Mouse (Mus musculus) forebrain, postnatal 0 days (tissue): ENCODE results near the gene Aldob. TPM values are rescaled to one million over a fixed set of nuclear protein-coding genes. Genes with fewer than 3 reads are reported as not detected.

Experiments
- ATAC-seq: fragments of 200-750 bp; cut with Nextera tagmentation; 2 replicates; pipeline ENCODE4 v1.8.0; 2017; ENCODE audit warnings: mild to moderate bottlenecking, moderate library complexity
- DNase-seq: peaks from one replicate; pipeline ENCODE4 v3.0.0-alpha.2; 2015
- H3K27ac ChIP-seq: fragments of 300-500 bp; sonication (generic); 2 replicates; pipeline ENCODE4 v1.5.1; 2014; ENCODE audit warnings: low read depth, mild to moderate bottlenecking, antibody characterized with exemption, low read length, moderate library complexity, mixed read lengths
- H3K27me3 ChIP-seq: fragments of 300-500 bp; sonication (generic); 2 replicates; pipeline ENCODE4 v1.6.1; 2014; ENCODE audit warnings: mild to moderate bottlenecking, low read length, mixed read lengths; ENCODE audit not compliant: insufficient read depth
- H3K36me3 ChIP-seq: fragments of 300-500 bp; sonication (generic); 2 replicates; pipeline ENCODE4 v1.6.1; 2014; ENCODE audit warnings: mild to moderate bottlenecking, moderate library complexity; ENCODE audit not compliant: insufficient read depth
- H3K4me1 ChIP-seq: fragments of 300-500 bp; sonication (generic); 2 replicates; pipeline ENCODE4 v1.6.1; 2014; ENCODE audit warnings: antibody characterized with exemption; ENCODE audit not compliant: insufficient read depth
- H3K4me2 ChIP-seq: fragments of 300-500 bp; sonication (generic); 2 replicates; pipeline ENCODE4 v1.6.1; 2014; ENCODE audit warnings: low read depth, mild to moderate bottlenecking, moderate library complexity
- H3K4me3 ChIP-seq: fragments of 300-500 bp; sonication (generic); 2 replicates; pipeline ENCODE4 v1.5.1; 2014; ENCODE audit warnings: low read depth, low read length, mixed read lengths
- H3K9ac ChIP-seq: fragments of 300-500 bp; sonication (generic); 2 replicates; pipeline ENCODE4 v1.6.1; 2014; ENCODE audit warnings: mild to moderate bottlenecking
- H3K9me3 ChIP-seq: fragments of 300-500 bp; sonication (generic); 2 replicates; pipeline ENCODE4 v1.6.1; 2016; ENCODE audit warnings: low read length
- CTCF ChIP-seq: sonication (generic); IDR thresholded peaks from 2 replicates; pipeline ENCODE4 v1.5.1; 2016; ENCODE audit warnings: antibody characterized with exemption, control low read depth, low read depth
- WGBS: fragments of 180-500 bp; shearing (Covaris S2); extraction: QIAGEN DNeasy Blood & Tissue Kit; methylation state at CpG from one replicate; pipeline ENCODE4 v1.1.7; 2014; 5-methylcytosine and 5-hydroxymethylcytosine counted together
- polyA plus RNA-seq: library from polyadenylated mRNA; unstranded; fragments of >200 nt; fragmentation: Nextera tagmentation; extraction: Ambion mirVana; gene quantifications from 2 replicates; pipeline ENCODE4 v1.2.1, GENCODE M21; 2015
- total RNA-seq: library from RNA; depleted of rRNA; stranded (reverse); fragments of >200 nt; gene quantifications from 2 replicates; pipeline ENCODE4 v1.2.3, GENCODE M21; 2014; rRNA removed

The Aldob gene
- total RNA-seq (0.46 and 0.57 TPM in 2 replicates), polyA plus RNA-seq (0.27 and 0.39 TPM in 2 replicates)

DNA sequence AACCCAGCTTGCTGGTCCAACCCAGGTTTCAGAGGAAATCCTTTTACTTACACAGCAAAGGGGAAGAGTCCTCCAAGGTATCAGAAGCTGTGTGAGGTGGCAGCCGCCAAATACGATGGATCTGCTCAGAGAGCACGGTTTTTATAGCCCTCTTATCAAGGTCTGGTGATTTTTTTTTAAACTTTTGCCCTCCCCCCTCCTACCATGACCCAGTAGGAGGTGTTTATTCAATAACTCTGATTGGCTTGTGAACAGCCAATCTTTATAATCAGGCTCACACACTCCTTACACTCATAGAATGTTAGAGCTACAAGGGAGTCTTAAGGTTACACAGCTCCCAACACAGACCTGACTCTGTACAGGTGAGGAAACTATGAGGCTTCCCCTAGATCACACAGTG is at the start of gene Aldob:
TSS of gene Aldob (minus strand) at position 164 of the 400 bp plus-strand sequence.
- no peaks in the 10 kb centered on the region for H3K9me3 ChIP-seq
- WGBS: 69% methylated on average over 3 of the region's 3 CpGs
- H3K36me3 ChIP-seq: no peaks in the 10 kb centered on the region
- no peak within 1 kb of the TSS for H3K4me2 ChIP-seq
- no peak for TF ChIP-seq CTCF
- H3K4me1 ChIP-seq: no peaks in the 10 kb centered on the region
- no peaks in the 10 kb centered on the region for H3K27me3 ChIP-seq
- H3K4me3 ChIP-seq: no peak within 1 kb of the TSS
- H3K27ac ChIP-seq: no peak within 1 kb of the TSS
- ATAC-seq (no peak), DNase-seq (no peak)
- no peak within 1 kb of the TSS for H3K9ac ChIP-seq

DNA sequence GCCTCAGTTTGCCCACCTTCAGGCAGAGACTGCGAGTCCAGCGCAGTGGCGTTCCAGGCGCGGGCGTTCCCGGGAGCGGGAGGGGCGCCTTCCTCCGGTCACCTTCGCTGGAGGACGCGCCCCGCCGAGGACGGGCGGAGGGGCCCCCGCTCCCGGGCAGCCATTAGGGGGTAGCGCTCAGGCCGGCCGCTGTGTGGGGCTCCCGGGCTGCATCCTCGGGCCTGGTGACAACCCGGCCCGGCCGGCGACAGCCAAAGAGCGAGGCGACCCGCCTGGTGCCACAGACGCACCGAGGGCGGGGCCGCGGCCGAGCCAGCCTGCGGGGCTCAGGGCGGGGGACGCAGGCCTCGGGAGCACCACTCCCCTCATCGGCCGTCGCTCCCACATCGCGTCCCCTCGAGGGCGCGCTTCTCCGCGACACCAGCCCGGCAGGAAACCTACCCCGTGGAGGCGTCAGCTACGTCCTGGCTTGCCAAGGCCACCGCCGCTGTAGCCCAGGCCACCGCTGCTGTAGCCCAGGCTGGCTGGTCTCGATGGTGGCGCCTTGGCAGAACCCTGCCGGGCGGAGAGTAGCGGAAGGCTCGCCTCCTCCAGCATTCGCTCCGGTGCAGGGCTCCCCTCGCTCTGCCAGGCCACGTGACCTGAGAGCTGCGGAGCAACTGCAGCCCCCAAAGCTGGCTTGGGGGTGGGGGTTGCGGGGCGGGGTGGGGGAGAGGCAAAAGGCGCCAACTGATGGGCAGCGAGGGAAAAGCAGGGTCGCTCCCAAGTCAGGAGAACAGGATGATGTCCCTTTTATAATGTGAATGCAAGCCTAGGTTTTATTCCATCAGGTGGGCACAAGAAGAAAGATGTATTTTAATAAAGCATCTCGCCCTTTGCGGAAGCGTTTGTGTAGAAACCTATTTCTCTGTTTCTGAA is 48.1 kb upstream of the Aldob start, which contains the start of gene Tmem246:
TSS of gene Tmem246 (minus strand) at position 694 of the 918 bp plus-strand sequence.
- H3K9me3 ChIP-seq: no peaks in the 10 kb centered on the region
- TF ChIP-seq CTCF: peak; percentile 33; the same call in 1 of the 2 replicates
- no peaks in the 10 kb centered on the region for H3K27me3 ChIP-seq
- DNase-seq (peak; percentile 87), ATAC-seq (peak; percentile 95)
- H3K9ac ChIP-seq: peak within 1 kb of the TSS; percentile 89
- 1% methylated on average over 74 of the region's 77 CpGs for WGBS
- no peaks in the 10 kb centered on the region for H3K36me3 ChIP-seq
- peak within 1 kb of the TSS; percentile 91 for H3K27ac ChIP-seq
- H3K4me1 ChIP-seq: no peaks in the 10 kb centered on the region
- peak within 1 kb of the TSS; percentile 80 for H3K4me2 ChIP-seq
- H3K4me3 ChIP-seq: peak within 1 kb of the TSS; percentile 83

DNA sequence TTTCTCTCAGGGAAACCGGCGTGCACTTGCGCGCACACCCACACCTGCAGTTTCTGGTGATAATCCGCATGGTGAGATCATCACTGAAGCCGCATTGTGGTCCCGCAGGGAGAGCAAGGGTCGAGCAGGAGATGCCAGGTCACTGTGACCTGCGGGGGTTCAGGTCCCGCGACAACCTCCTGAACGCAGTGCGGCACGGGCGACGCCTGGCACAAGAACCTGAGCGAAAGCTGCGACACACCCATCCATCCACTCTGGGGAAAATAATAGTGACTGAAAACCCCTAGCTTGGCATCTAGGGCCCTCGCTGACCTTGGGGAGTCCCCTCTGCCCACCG is 47.5 kb upstream of the Aldob start:
- H3K36me3 ChIP-seq: no peaks in the 10 kb centered on the region
- no peaks in the 10 kb centered on the region for H3K9me3 ChIP-seq
- DNase-seq (peak; percentile 50), ATAC-seq (no peak; the same call in none of the 2 replicates)
- H3K9ac ChIP-seq: peak overlapping the region; percentile 89
- WGBS: 2% methylated on average over 20 of the region's 20 CpGs
- peak overlapping the region; percentile 80 for H3K4me2 ChIP-seq
- no peaks in the 10 kb centered on the region for H3K27me3 ChIP-seq
- H3K27ac ChIP-seq: peak overlapping the region; percentile 91
- H3K4me3 ChIP-seq: peak overlapping the region; percentile 83
- no peak for TF ChIP-seq CTCF
- H3K4me1 ChIP-seq: no peaks in the 10 kb centered on the region

DNA sequence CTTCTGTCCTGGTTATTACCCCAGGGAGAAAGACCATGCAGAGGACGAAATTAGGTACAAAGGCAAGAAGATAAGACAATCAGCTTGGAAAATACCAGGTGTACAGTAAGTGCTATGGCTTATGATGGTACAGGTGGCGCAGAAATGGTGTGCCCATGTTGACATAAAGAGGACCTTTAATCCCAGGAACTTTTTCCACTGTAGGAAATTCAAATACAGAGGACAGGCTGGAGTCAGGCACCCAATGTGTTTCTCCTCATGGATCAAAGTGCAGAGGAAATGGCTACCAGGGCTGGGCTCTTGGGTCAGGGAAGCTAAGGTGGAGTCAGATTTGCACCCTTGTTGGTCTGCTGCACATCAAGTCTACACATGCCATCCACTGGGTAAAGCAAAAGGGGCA is 40.8 kb upstream of the Aldob start:
- H3K36me3 ChIP-seq: peaks cover 18% of the 10 kb centered on the region
- no peaks in the 10 kb centered on the region for H3K27me3 ChIP-seq
- H3K4me2 ChIP-seq: no peak overlapping the region
- H3K9me3 ChIP-seq: no peaks in the 10 kb centered on the region
- H3K9ac ChIP-seq: no peak overlapping the region
- no peak overlapping the region for H3K4me3 ChIP-seq
- no peak for TF ChIP-seq CTCF
- no peaks in the 10 kb centered on the region for H3K4me1 ChIP-seq
- DNase-seq (no peak), ATAC-seq (no peak)
- WGBS: 83% methylated on average over 2 of the region's 2 CpGs
- H3K27ac ChIP-seq: no peak overlapping the region

DNA sequence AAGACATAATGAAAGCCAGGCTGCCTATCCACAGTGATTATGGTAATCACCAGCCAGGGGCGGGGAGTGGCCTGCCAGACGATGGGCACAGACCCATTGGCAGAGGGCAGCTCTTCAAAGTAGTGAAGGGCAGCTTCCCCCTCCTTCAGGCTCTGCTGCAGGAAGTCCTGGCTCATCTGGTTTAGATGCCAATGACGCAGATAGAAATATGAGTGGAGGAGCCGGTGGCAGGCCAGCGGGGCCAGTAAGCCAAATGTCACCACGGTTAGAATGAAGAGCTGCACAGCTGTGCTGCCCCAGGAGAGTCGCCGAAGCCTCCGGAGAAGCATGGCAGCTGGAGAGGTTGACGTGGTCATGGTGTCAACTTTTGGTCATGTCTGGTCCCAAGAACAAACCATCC is 37.5 kb upstream of the Aldob start:
- Histone ChIP-seq H3K4me1 (no peaks in the 10 kb centered on the region), H3K36me3 (peaks cover 21% of the 10 kb centered on the region), H3K9me3 (no peaks in the 10 kb centered on the region), H3K9ac (no peak overlapping the region), H3K4me3 (no peak overlapping the region), H3K4me2 (no peak overlapping the region), H3K27ac (no peak overlapping the region), H3K27me3 (no peaks in the 10 kb centered on the region)
- DNase-seq (no peak), ATAC-seq (no peak)
- no peak for TF ChIP-seq CTCF
- 92% methylated on average over 10 of the region's 10 CpGs for WGBS

DNA sequence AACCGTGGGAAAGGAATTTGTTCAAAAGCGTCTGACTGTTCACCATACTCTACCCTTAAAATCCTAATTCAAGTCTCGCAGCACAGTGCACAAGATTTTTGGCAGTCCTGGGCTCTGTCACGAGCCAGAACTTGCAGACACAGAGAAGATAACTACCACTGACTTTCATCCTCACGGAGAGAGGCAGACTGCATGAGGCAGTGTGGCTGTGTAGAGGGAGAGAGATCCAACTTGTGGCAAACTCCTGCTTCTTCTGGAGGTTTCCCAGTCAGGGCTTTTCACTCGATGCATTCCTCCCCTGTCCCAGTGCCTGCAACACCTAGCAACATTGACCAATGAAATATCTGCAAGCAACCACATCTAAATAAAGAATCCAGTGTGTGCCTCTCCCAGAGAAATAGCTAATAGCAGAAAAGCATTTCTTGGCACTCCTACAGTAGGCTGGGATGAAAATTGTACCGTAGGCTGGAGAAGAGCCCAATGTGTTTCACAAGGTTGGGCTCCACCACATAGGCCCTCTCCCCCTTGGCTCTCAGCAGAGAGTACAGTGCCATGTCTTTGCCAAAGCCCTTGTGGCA is 36.3 kb upstream of the Aldob start:
- DNase-seq (no peak), ATAC-seq (peak; percentile 55)
- Histone ChIP-seq H3K4me1 (no peaks in the 10 kb centered on the region), H3K27me3 (no peaks in the 10 kb centered on the region), H3K9ac (no peak overlapping the region), H3K27ac (peak overlapping the region; percentile 40; the same call in 1 of the 2 replicates), H3K4me3 (no peak overlapping the region), H3K4me2 (no peak overlapping the region), H3K36me3 (peaks cover 21% of the 10 kb centered on the region), H3K9me3 (no peaks in the 10 kb centered on the region)
- no peak for TF ChIP-seq CTCF
- 65% methylated on average over 7 of the region's 7 CpGs for WGBS
